Mouse (Mus musculus) lung, adult 2 months (tissue): ENCODE data around the gene Rap1gap. TPM values are rescaled to one million over a fixed set of nuclear protein-coding genes. Genes with fewer than 3 reads are reported as not detected.

Experiments
- DNase-seq: peaks from one replicate; pipeline ENCODE4 v3.0.0; 2022
- H3K4me1 ChIP-seq: fragments of 200-500 bp; 2 replicates; pipeline ENCODE4 v1.6.1; 2011; ENCODE audit warnings: low read length; ENCODE audit not compliant: control insufficient read depth, insufficient read depth
- H3K4me3 ChIP-seq: fragments of 200-500 bp; replicated peaks from 2 replicates; pipeline ENCODE3; 2011; ENCODE audit warnings: low read depth, mild to moderate bottlenecking, control low read depth, low read length; ENCODE audit errors: extremely low read depth
- CTCF ChIP-seq: fragments of 200-500 bp; IDR thresholded peaks from 2 replicates; pipeline ENCODE4 v1.5.1; 2011; ENCODE audit warnings: mild to moderate bottlenecking, low read length, control low read depth; ENCODE audit not compliant: insufficient read depth
- POLR2A ChIP-seq: fragments of 200-500 bp; IDR thresholded peaks from 2 replicates; pipeline ENCODE4 v1.6.1; 2011; ENCODE audit warnings: low read depth, mild to moderate bottlenecking, control low read depth, low read length, borderline replicate concordance; ENCODE audit errors: extremely low read depth
- WGBS: fragments of 180-500 bp; shearing (Covaris S2); methylation state at CpG from one replicate; pipeline ENCODE4 v1.1.7; 2018; 5-methylcytosine and 5-hydroxymethylcytosine counted together
- polyA plus RNA-seq: library from polyadenylated mRNA; depleted of rRNA; stranded (reverse); fragments of >200 nt; gene quantifications from 2 replicates; pipeline ENCODE4 v1.2.3, GENCODE M21; 2012; rRNA removed

Gene Rap1gap
- 68.3 and 101 TPM in 2 replicates for polyA plus RNA-seq

DNA sequence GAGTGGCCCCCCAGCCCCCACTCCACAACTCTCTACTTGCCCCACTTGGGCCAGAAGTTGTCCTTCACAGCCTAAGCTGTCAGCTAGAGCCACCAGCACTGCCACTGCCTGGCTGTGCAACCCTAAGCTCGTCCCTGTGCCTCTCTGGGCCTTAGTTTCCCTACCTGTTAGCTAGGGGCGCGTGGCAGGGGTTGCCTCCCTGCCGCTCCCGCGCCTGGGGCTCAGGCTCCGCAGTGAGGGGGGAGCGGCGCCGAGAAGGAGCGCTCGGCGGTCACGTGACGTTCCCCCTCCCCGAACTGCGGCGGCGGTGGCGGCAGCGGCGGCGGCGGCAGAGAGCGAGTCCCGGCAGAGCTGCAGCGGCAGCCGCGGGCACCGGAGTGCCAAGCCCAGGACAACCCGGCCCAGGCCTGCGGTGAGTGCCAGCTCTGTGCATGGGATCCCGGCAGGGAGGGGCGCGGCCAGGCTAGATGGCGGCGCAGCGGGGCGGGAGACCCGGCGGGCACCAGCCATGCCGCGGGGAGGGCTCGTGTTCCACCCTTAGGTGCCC lies at the start of gene Rap1gap:
Gene Rap1gap, plus strand, starts transcription at position 294 of the 547 bp plus-strand sequence.
- TF ChIP-seq CTCF (no peak), POLR2A (no peak)
- Histone ChIP-seq H3K4me1 (peaks cover 16% of the 10 kb centered on the region), H3K4me3 (peak within 1 kb of the TSS; percentile 25)
- DNase-seq: no peak
- whole genome bisulfite sequencing: under 1% methylated on average over 44 of the region's 44 CpGs

- WGBS: 92% methylated on average over 8 of the region's 8 CpGs
- DNase-seq: no peak
- H3K4me1 ChIP-seq: no peaks in the 10 kb centered on the region
- H3K4me3 ChIP-seq: no peak overlapping the region
- no peak for TF ChIP-seq POLR2A
- TF ChIP-seq CTCF: no peak
Measured at GRCm38 (mm10) chr4:137622847-137623246, 41.7 kb upstream of the Rap1gap start.

GRCm38 (mm10) chr4:137627476-137628235 lies 36.9 kb upstream of the Rap1gap start:
- TF ChIP-seq CTCF (no peak), POLR2A (no peak)
- no peaks in the 10 kb centered on the region for H3K4me1 ChIP-seq
- no peak for DNase-seq
- no peak overlapping the region for H3K4me3 ChIP-seq
- WGBS: 74% methylated on average over 8 of the region's 8 CpGs

- Histone ChIP-seq H3K4me3 (no peak overlapping the region), H3K4me1 (no peaks in the 10 kb centered on the region)
- TF ChIP-seq CTCF: no peak
- TF ChIP-seq POLR2A: no peak
- no peak for DNase-seq
- WGBS: 89% methylated on average over 6 of the region's 6 CpGs
Measured at GRCm38 (mm10) chr4:137628400-137628799, 36.1 kb upstream of the Rap1gap start.

GRCm38 (mm10) chr4:137629354-137629753 lies 35.2 kb upstream of the Rap1gap start:
- no peak for TF ChIP-seq CTCF
- no peak for TF ChIP-seq POLR2A
- DNase-seq: no peak
- 72% methylated on average over 7 of the region's 7 CpGs for WGBS
- Histone ChIP-seq H3K4me3 (no peak overlapping the region), H3K4me1 (no peaks in the 10 kb centered on the region)

DNA sequence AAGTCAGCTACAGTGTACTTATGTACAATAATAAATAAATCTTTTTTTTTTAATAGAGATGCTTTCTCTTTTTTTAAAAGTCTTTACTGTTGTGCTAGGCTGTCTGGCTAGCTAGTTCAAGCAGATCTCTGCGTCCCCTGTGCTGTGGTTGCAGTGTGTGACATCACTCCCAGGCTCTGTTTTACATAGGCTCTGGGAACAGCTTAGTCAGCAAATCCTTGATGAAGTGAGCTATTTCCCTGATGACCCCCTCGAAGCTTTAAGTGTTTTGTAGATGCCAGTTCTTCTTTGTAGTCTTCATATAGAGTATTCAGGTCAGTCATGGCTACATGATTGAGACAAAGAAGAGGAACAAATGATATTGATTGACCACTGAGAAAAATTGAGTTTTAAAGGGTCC lies 34.4 kb upstream of the Rap1gap start:
- no peak overlapping the region for H3K4me3 ChIP-seq
- no peak for TF ChIP-seq CTCF
- no peak for TF ChIP-seq POLR2A
- no peak for DNase-seq
- WGBS: 82% methylated on average over 2 of the region's 2 CpGs
- no peaks in the 10 kb centered on the region for H3K4me1 ChIP-seq

- DNase-seq: no peak
- H3K4me3 ChIP-seq: no peak overlapping the region
- TF ChIP-seq CTCF (no peak), POLR2A (no peak)
- H3K4me1 ChIP-seq: no peaks in the 10 kb centered on the region
- WGBS: 49% methylated on average over 3 of the region's 3 CpGs
Measured at GRCm38 (mm10) chr4:137631596-137631995, 32.9 kb upstream of the Rap1gap start.

- DNase-seq: no peak
- no peak overlapping the region for H3K4me3 ChIP-seq
- TF ChIP-seq POLR2A (no peak), CTCF (no peak)
- H3K4me1 ChIP-seq: no peaks in the 10 kb centered on the region
- WGBS: 73% methylated on average over 4 of the region's 4 CpGs
Measured at GRCm38 (mm10) chr4:137633394-137633793, 31.1 kb upstream of the Rap1gap start.

GRCm38 (mm10) chr4:137636597-137636996 lies 27.9 kb upstream of the Rap1gap start:
- no peaks in the 10 kb centered on the region for H3K4me1 ChIP-seq
- no peak overlapping the region for H3K4me3 ChIP-seq
- DNase-seq: no peak
- WGBS: 80% methylated on average over 3 of the region's 3 CpGs
- no peak for TF ChIP-seq CTCF
- TF ChIP-seq POLR2A: no peak

DNA sequence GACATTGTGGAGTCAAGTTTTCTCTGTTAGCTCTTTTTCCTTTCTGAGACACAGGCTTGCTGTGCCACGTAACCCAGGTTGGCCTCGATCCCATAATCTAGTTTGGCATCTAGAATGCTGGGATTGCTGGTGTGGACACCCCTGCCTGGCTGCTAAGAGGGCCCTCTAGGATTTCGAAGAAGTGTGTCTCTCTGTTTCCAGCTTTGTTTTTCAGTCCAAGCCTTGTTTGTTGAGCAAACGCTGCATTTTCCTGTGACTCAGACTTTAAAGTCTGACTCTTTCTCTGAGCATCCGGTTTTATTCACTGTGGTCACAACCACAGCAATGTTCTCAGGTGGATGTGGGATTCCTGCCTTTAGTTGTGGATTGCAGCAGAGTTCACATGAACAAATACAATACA lies 23.0 kb upstream of the Rap1gap start:
- no peak for DNase-seq
- 51% methylated on average over 5 of the region's 5 CpGs for WGBS

GRCm38 (mm10) chr4:137642101-137642500 lies 22.4 kb upstream of the Rap1gap start:
- WGBS: 82% methylated on average over 2 of the region's 2 CpGs
- no peaks in the 10 kb centered on the region for H3K4me1 ChIP-seq
- no peak overlapping the region for H3K4me3 ChIP-seq
- TF ChIP-seq CTCF (no peak), POLR2A (no peak)
- no peak for DNase-seq

More for the DNA sequence above, 23.0 kb upstream of the Rap1gap start:
- H3K4me3 ChIP-seq: no peak overlapping the region
- no peaks in the 10 kb centered on the region for H3K4me1 ChIP-seq
- TF ChIP-seq CTCF (no peak), POLR2A (no peak)
